Mouse (Mus musculus): ENCODE measurements around the gene Ablim2.

The Ablim2 gene

DNA sequence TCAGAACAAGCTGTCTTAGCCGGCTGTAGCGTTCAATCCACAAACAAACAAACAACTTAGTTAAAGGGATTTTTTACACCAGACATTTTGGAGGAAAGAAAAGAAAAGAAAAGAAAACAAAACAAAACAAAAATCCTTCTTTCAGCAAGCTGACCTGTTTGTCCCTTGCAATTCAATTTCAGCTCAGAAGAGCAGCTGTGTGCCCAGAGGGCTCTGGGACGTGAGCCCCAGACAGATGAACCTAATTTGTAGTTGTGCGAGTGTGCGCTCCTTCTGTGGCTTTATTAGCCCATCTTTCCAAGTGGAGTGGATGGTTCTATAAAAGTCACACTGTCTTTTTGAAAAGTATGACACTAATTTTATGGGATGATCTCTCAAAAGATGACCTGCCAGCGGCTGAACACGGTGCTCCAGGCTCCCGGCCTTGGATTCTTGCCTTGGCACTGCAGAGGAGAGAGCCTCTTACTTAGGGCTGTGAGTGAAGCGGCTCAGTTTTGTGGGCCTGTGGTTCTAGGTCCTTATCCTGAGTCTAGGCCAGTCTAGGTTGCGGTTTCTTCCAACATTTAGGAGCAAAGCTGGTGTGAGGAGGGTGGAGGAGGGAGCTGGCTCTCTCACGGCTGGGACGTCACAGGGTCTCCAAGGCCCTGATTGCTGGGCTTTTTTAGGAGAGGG, 158.1 kb downstream of the Ablim2 start:
- DNase-seq (ENCODE audit: low spot score in 2 of 2), result no peak

- DNase-seq (ENCODE audit: low spot score in 2 of 2), result no peak
Measured at GRCm38 (mm10) chr5:35916666-35917065, 159.0 kb downstream of the Ablim2 start.

- no peak for DNase-seq (ENCODE audit: low spot score in 2 of 2)
Measured at GRCm38 (mm10) chr5:35918387-35918786, 160.7 kb downstream of the Ablim2 start.

GRCm38 (mm10) chr5:35920076-35920475, 162.4 kb downstream of the Ablim2 start:
- no peak for DNase-seq (ENCODE audit: low spot score in 2 of 2)

DNA sequence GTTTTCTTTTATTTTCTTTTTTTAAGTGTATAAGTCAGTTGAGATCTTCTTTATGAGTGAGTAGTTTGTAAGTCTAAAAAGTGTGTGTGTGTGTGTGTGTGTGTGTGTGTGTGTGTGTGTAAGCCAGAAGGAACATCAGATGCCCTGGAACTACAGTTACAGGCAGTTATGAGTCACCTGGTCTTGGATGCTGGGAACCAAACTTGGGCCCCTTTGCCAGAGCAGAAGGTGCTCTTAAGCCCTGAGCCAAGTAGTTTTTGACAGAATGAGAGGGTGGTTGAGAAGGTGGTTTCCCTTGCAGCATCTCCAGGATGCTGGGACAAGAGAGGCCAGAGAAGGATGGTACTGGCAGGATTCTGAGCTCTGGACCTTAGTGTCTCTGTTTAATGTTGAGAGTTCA, 162.9 kb downstream of the Ablim2 start:
- no peak for DNase-seq (ENCODE audit: low spot score in 2 of 2)

- DNase-seq (ENCODE audit: low spot score in 2 of 2), result no peak
Measured at GRCm38 (mm10) chr5:35921141-35921540, 163.5 kb downstream of the Ablim2 start.

DNA sequence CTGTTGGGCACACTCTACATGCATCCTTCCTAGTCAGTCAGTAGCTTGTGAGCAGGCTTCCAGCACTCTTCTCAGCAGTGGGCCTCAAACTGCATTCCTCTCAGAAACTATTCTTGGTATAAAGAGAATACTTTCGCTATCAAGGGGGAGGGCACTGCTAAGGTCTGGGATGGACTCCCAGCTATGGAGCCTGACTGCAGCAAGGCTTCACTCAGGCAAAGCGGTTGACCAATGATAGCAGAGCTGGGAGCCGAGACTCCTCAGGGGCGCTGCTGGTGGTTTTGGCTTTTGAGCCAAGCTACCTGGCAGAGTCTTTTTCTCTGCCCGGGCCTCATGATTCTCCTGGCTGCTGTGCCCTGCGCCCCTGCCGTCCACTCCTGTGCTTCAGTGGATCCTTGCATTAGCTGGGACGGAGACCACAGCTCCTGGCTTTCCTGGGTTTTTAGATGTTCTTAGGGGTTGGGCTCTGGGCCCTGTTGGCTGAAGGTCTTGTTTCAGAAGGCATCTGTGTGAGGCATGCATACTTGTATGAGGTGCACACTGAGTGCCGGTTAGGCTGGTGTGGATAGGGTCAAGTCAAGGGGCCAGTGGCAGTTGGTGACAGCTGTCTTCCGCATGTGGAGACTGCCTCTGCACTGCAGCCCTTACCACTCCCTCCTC, 164.0 kb downstream of the Ablim2 start:
- DNase-seq (ENCODE audit: low spot score in 2 of 2), result no peak

- no peak for DNase-seq (ENCODE audit: low spot score in 2 of 2)
Measured at GRCm38 (mm10) chr5:35923448-35923847, 165.8 kb downstream of the Ablim2 start.

DNA sequence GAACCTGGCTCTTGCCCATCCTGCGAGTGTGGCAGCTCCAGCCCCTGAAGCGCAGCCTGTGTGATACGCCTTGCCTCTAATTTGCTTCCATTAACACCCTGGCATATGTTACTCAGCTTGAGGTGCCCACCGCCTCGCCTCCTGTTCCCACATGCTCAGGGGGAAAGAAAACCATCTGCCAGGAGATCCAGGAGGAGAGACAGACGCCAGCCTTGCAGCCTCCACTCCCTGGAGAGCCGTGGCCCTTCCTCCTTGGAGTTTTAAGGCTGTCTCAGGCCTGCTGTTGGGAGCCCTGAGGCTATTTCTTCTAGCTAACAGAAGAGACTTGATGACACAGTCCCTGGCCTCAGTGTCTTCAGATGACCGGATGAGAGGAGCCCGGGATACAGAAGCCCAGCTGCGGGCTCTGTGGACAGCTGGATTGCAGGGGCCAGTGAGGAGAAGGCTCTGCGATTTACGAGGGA, 167.5 kb downstream of the Ablim2 start:
- no peak for DNase-seq (ENCODE audit: low spot score in 2 of 2)

GRCm38 (mm10) chr5:35926511-35926910, 168.8 kb downstream of the Ablim2 start:
- DNase-seq (ENCODE audit: low spot score in 2 of 2), result no peak

GRCm38 (mm10) chr5:35931296-35931695, 173.6 kb downstream of the Ablim2 start:
- DNase-seq (ENCODE audit: low spot score in 2 of 2), result no peak

DNA sequence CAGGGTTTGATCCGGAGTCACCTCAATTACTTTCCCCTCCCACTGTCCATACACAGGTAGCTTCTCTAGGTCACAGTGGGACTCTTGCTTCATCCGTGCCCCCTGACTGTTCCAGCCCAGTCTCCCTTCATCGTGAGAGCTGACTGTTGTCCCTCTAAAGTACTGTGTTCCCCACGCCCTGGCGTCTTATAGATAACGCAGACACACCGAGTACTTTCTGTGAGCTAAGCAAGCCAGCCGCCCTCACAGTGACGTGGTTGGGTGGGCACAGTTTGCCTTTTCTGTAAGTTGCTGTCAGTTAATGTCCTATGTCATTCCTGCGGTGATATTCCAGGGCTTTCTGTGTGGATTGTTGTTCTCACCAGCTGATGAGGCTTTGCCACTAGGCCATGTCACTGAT, 175.4 kb downstream of the Ablim2 start:
- no peak for DNase-seq (ENCODE audit: low spot score in 2 of 2)
